Mouse (Mus musculus): Measurements from ENCODE around the gene Mcf2l. TPM values are rescaled to one million over a fixed set of nuclear protein-coding genes. Genes with fewer than 3 reads are reported as not detected.

Gene Mcf2l
- total RNA-seq, 2 experiments from 2014 or later: 43.0 to 52.5 TPM

- DNase-seq: peak; percentile 18
Observed at GRCm38 (mm10) chr8:12874194-12874791, 687 bp downstream of the Mcf2l start.

DNA sequence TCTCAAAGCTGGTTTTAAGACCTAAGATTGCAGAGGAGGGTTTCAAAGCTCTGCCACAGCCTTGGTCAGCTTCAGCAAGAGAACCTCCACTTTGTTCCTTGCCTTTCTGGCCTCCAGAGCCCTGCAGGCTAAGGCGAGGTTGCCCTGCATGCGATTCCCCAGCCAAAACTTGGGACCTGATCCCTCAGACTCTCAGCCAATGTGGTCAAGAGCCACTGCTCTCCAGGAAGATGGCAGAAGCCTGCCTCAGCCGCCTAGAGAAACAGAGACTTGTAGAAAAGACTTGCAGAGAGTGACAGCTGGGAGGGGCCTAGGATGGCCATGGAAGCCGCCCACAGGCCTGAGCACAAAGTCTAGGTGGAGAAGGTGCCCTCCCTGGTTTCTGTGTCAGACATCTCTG lies 1.4 kb downstream of the Mcf2l start:
- no peak for DNase-seq

DNA sequence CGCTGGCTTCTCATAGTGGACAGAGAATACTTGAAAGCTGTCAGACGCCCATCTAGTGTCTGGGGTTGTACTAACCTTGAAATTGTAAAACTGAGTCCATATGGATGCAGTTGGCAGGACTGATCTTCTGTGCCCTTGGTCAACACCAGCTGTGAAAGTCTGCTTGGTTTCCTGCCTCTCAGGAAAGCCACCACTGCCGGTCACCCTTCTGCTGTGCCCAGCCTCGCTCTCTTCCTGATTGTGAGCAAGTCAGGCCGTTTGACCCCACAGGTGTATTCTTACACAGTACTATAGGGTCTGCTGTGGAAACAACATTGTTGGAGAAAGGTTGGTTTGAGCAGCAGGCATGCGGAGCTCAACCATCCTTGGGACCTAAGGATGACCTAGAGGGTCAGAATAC lies 3.5 kb downstream of the Mcf2l start:
- no peak for DNase-seq

GRCm38 (mm10) chr8:12880163-12880562 lies 6.6 kb downstream of the Mcf2l start:
- DNase-seq: no peak

GRCm38 (mm10) chr8:12883051-12884004 lies 9.7 kb downstream of the Mcf2l start:
- DNase-seq: no peak

GRCm38 (mm10) chr8:12887772-12888435 lies 14.3 kb downstream of the Mcf2l start:
- DNase-seq: no peak

- no peak for DNase-seq
Observed at GRCm38 (mm10) chr8:12889046-12889598, 15.5 kb downstream of the Mcf2l start.

- DNase-seq: no peak
Observed at GRCm38 (mm10) chr8:12892882-12893446, 19.4 kb downstream of the Mcf2l start.

DNA sequence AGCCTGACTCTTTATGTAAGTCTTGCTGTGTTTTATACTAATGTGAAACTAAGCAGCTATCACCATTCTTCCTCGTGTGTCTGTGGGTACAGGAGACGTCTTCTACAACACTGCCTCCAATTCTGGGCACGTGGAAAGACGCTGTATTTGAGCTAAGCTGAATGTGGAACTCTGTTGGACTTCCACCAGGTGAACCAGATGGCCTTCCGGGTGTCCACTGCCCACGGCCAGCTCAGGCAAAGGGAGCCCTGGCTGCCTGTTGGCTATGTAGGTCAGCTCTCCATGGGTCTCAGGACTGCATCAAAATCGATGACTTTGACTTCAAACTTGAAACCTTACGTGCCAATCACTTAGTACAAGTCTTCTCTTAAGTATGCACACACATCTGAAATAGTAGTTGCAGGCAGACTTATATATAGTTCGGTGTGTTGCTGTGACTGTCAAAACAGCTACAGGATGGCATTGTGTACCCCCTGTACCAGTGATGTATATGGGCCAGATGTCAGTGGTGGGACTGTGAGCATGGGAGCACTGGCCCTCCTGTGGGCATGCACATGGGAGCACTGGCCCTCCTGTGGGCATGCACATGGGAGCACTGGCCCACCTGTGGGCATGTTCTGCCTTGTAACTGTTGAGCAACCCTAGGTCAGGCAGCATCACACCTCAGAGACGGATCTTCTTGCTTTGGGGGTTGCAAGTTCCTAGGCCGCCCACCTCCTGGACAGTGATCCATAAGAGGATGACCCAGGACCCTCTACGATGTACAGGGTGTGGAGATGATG lies 20.4 kb downstream of the Mcf2l start:
- DNase-seq: no peak

- DNase-seq: no peak
Observed at GRCm38 (mm10) chr8:12894783-12895534, 21.4 kb downstream of the Mcf2l start.

DNA sequence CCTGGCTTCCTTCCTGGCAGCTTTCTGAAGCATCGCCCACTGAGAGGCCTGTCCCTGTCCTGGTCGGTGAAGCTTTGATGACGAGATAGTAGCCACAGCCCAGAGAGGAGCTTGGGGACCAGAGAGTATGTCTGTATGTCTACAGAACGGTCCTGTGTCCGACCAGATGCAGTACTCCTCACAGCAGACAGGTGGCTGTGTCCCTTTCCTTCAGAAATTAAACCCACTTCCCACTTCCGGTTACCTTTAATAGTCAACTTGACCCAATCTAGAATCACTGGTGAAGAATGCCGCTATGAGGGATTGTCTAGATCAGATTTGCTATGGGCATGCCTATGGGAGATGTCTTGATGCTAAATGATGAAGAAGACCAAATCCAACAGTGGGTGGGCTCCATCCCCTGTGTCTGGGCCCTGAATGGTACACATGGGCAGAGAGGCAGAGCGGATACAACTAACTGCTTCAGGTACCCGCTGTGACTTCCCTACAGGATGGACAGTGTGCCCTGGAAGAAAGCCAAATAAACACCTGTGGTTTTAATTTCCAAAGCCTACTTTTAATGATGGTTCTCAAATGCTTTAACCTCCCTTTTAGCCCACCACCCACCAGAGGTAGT lies 22.0 kb downstream of the Mcf2l start:
- no peak for DNase-seq

DNA sequence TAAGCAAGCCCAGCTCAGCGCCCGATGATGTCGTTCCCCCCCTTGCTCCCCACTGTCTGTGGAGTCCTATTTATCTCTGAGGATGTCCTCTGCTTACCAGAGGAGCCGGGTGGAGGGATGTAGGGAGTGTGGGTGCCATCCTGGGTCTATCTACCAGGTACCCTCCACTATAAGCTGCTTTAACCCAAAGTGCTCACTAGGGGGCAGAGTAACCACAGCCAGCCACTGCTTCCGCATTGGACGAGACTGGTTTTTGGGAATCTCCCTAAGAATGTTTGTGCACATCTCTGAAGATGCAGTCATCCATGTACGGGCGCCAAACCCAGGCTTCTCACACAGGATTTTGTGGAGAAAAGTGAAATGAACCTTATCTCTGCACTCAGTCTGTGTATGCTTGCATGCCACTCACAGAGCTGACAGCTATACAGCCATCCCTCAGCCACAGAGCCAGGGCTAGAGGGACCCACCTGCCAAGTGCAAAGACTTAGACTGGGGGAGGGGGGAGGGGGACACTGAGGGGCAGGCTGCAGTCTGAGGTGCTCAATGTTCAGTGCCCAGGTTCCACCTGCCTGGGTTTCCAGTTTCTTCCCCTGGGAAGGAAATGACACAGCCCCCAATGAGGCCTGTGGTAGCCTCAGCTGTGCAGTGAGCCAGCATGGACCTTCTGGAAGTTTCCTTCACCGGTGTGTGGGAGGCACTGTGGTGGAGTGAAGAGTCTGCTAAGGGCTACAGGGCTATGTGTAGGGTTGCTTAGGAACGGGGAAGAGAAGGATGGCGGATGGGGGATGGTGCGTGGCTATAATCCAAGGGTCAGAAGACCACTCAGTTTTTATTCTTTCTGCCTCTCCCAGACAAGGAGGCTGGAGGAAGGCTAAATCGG lies 23.1 kb downstream of the Mcf2l start:
- DNase-seq: peak; percentile 71

DNA sequence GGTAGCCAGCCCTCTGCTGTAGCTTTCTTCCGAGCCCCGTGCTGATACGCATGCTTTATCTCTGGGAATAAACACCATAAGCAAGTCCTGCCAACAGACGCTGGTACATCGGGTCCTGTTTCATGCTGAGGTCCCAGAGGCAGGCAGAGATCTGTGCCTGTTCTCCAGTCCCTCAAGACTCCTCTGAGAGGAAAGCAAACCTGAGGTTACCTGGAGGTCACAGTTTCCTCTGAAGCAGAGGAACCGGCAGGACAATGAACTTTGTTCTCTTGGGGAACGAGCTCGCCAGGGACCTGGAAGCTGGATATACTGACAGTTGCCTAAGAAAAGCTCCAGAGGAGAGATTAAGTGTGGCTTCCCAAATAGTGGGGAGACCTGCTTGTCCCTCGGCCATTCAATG lies 24.2 kb downstream of the Mcf2l start:
- no peak for DNase-seq

- DNase-seq: no peak
Observed at GRCm38 (mm10) chr8:12903790-12904415, 30.3 kb downstream of the Mcf2l start.

- no peak for DNase-seq
Observed at GRCm38 (mm10) chr8:12905122-12905521, 31.5 kb downstream of the Mcf2l start.

DNA sequence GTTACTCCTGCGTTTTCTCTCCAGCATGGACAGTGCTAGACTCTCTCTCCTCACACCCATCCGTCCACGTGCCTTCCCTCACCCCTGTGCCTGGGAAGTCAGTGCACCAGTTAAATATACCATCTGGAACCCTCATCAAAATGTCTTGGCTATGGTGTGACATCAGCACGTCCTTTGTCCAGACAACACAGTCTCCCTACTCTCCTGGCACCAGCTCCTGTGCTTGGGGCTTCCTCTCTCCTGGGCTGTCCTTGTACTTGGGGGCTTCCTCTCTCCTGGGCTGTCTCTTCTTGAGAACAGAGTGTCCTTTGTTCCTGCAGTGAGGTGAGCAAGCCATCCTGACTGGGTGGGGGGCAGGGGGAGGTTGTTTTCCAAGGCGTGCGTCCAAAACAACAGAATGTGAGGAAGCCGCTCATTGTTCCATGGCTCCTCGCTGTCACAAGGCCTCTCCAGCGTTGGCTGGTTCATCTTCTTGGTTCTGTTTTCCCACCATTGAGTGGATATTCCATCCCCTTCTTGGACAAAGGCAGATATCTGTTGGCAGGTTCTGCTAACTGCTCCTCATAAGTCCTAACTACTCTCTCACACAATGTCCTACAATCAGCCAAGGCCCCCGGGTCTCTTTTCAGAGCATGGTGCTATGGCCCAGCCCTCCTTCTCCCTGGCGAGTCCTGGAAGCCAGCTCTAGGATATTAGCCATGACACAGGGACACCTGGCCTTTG lies 32.2 kb downstream of the Mcf2l start:
- DNase-seq: no peak

GRCm38 (mm10) chr8:12906597-12906996 lies 33.0 kb downstream of the Mcf2l start:
- no peak for DNase-seq

GRCm38 (mm10) chr8:12907730-12908129 lies 34.1 kb downstream of the Mcf2l start:
- no peak for DNase-seq

Measured in adrenal gland, postnatal 10 days (tissue).